14 mouse cellular contexts compared by ENCODE assay signal in genomic region chr12:26104372-26104771, GRCm38 (mm10).
DNase-seq lines count a peak whose midpoint lies in the region.
"Had no signal": no experiment of that assay in that cellular context is flagged by ENCODE, and none has a peak within 500 bp of the region (broad histone marks: within the 10 kb centered on the region; RNA-seq: fewer than 3 reads in every experiment).

No protein-coding gene starts in this region.

- peak; percentile 88 for DNase-seq in brain, adult 2 months (ENCODE audit: low read depth, low spot score)
- DNase-seq in cerebellum, adult 11-12 months: peak; percentile 82
- DNase-seq in cerebellum, adult 9-10 months: peak; percentile 83
- peak; percentile 55 to 64 for DNase-seq in cerebellum, postnatal 25 days
- DNase-seq in layer of hippocampus, postnatal 14 days (ENCODE audit: low spot score in 2 of 2): no peak
- no peak for DNase-seq in lung, postnatal 10 days
- no peak for DNase-seq in thymus, postnatal 25 days
- DNase-seq: adrenal gland, adult 2 months; adrenal gland, postnatal 25 days; embryo, embryonic 11 days; gastrocnemius, postnatal 36 days; heart, adult 18-20 months; heart, postnatal 14 days; kidney, adult 2 months had no signal

Comparison
In these comparisons a context has a peak if more than half of its experiments do, and no peak if none do; other contexts are left out.
1. DNase-seq: peak in brain, adult 2 months (single experiment), cerebellum, adult 11-12 months (single experiment), cerebellum, adult 9-10 months (single experiment) and cerebellum, postnatal 25 days (2 of 2); none in layer of hippocampus, postnatal 14 days (0 of 2), lung, postnatal 10 days (single experiment) and thymus, postnatal 25 days (single experiment).